Mouse (Mus musculus): ENCODE measurements at regions not wholly inside any gene's neighbourhood (a gene's known extent, or its start where the extent isn't known, plus 50 kb on each side); places are given as distances from the start of the nearest gene placed in this dataset.

GRCm38 (mm10) chr15:88535516-88535915 is 64.6 kb upstream of the Zdhhc25 start:
- no peak for TF ChIP-seq CTCF (conservative IDR thresholded peaks at IDR 0.05; ENCODE audit: low read length)
- TF ChIP-seq POU5F1 (IDR thresholded peaks at IDR 0.05; ENCODE audit: borderline replicate concordance, low read length) = no peak
- TF ChIP-seq NANOG (IDR thresholded peaks at IDR 0.05; ENCODE audit: borderline replicate concordance, low read length) = no peak
